Mouse (Mus musculus): ENCODE data around the gene Tmem151b. TPM values are rescaled to one million over a fixed set of nuclear protein-coding genes. Genes with fewer than 3 reads are reported as not detected.

Gene Tmem151b
- polyA plus RNA-seq, 1 experiment: not detected

- peak overlapping the region; percentile 84 for H3K27ac ChIP-seq (replicated peaks; ENCODE audit: low read depth, low read length)
- peaks cover 61% of the 10 kb centered on the region for H3K4me1 ChIP-seq (ENCODE audit: control insufficient read depth, insufficient read depth, insufficient read length, low read length)
- H3K4me3 ChIP-seq (ENCODE audit: insufficient read depth, low read depth, low read length): no peak overlapping the region
Observed at GRCm38 (mm10) chr17:45589236-45589635, 39.8 kb upstream of the Tmem151b start.

DNA sequence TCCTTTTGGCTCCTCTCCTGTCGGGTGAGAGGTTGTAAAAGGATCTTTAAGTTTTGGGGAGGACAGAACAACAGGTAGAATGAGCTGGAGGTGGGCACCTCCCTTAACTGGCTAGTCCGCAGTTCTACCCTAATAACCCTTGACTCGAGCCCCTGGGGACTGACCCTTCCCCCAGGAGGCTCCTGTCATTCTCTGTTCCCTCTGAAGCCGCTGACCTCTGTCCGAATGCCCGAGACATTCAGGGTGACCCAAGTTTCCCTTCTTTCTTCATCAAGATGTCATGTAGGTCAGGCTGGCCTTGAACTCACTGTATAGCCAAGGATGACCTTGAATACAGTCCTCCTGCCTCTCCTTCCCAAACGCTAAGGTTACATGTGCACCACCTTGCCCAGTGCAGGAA is 38.9 kb upstream of the Tmem151b start:
- H3K4me1 ChIP-seq (ENCODE audit: control insufficient read depth, insufficient read depth, insufficient read length, low read length): peaks cover 56% of the 10 kb centered on the region
- H3K4me3 ChIP-seq (ENCODE audit: insufficient read depth, low read depth, low read length): no peak overlapping the region
- peak overlapping the region; percentile 84 for H3K27ac ChIP-seq (replicated peaks; ENCODE audit: low read depth, low read length)

- Histone ChIP-seq H3K4me1 (ENCODE audit: control insufficient read depth, insufficient read depth, insufficient read length, low read length) (peaks cover 48% of the 10 kb centered on the region), H3K27ac (replicated peaks; ENCODE audit: low read depth, low read length) (no peak overlapping the region), H3K4me3 (ENCODE audit: insufficient read depth, low read depth, low read length) (no peak overlapping the region)
Observed at GRCm38 (mm10) chr17:45586449-45586837, 37.0 kb upstream of the Tmem151b start.

DNA sequence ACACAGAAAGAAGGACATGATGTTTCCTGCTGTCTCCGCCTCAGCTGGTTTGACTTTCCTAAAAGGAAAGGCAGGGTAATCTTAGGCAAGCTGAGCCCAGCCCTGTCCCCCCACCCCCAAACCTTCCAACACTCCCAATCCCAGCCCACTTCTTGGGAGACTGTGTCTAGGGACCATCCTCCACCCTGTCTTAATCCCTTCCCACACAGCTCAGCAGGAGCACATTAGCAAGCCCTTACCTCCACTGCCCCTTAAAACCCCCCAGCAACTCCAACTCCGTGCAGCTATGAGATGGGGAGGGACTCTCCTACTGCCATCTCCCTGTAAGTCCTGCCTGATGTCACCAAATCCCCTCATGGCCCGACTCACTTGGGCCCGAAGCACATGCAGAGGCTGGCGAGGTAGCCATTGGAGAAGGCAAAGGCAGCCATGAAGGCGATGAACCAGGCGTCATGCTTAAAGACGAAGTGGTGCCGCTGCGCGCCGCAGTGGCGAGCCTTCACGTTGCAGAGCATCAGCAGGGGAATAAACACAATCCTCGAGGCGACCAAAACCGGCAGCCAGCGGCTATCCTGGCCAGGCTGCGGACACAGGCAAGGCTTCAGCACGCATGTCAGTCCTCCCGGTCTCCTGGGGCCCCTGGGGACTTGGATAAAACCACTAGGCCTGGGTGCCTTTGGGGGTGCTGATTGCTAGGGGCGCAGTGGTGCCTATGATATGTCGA is 36.4 kb upstream of the Tmem151b start:
- Histone ChIP-seq H3K27ac (replicated peaks; ENCODE audit: low read depth, low read length) (peak overlapping the region; percentile 87), H3K4me3 (ENCODE audit: insufficient read depth, low read depth, low read length) (no peak overlapping the region), H3K4me1 (ENCODE audit: control insufficient read depth, insufficient read depth, insufficient read length, low read length) (peaks cover 43% of the 10 kb centered on the region)

- Histone ChIP-seq H3K4me1 (ENCODE audit: control insufficient read depth, insufficient read depth, insufficient read length, low read length) (peaks cover 39% of the 10 kb centered on the region), H3K27ac (replicated peaks; ENCODE audit: low read depth, low read length) (peak overlapping the region; percentile 87), H3K4me3 (ENCODE audit: insufficient read depth, low read depth, low read length) (no peak overlapping the region)
Observed at GRCm38 (mm10) chr17:45584939-45585678, 35.6 kb upstream of the Tmem151b start.

DNA sequence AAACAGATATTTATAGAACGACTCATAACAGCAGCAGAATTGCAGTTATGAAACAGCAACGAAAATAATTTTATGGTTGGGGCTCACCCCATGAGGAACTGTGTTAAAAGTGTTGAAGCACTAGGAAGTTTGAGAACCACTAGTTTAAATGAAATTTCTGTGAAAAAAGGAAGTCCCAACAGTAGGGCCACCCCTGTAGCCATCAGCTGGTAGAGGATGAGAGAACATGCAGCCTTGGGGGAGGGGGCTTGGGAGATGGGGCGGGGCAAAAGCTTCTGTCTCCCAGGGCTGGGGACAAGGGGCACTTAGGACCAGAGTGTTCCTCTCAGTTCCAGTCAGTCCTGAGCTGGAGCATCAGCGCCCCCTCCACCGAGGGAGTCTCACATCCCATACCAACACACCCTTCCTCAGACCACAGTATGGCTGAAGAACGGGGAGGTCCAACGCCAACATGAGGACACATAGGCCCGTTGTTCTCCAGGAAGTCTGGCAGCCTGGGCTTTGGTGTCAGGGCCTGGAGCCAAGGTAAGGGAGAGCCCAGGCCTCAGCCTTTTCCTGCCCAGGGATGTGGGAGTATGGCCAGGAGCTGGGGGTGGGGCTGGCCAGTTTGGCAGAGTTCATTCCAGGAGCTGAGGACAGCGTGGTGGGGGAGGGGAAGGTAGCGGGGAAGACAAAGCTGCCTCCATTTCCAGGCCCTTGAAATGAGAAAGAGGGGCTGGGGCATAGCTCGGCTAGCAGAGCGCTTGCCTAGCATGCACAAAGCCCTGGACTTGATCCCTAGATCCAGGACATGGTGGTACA is 34.8 kb upstream of the Tmem151b start:
- peaks cover 35% of the 10 kb centered on the region for H3K4me1 ChIP-seq (ENCODE audit: control insufficient read depth, insufficient read depth, insufficient read length, low read length)
- no peak overlapping the region for H3K4me3 ChIP-seq (ENCODE audit: insufficient read depth, low read depth, low read length)
- peak overlapping the region; percentile 87 for H3K27ac ChIP-seq (replicated peaks; ENCODE audit: low read depth, low read length)

DNA sequence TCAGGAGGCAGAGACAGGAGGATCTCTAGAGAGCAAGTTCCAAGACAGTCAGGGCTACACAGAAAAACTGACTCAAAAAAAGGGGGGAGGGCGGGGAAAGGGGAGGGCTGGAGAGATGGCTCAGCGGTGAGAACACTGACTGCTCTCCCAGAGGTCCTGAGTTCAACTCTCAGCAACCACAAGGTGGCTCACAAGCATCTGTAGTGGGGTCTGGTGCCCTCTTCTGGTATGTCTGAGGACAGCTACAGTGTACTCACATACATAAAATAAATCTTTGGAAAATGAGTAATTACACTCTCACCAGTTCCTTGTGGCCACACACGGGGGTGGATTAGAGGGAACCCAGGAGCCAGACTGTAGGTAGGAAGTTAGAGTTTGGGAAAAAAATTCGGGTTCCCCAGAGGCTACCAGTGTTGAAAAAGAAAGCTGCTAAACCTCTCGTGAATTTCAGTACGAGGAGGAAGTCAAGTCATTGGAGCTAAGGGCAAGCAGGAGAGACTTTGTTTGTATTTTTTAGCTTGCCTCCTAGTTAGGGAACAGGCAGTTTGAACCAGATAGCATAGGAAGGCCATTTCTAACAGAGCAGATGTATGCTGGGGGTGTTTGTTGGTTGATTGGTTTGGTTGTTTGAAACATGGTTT is 33.4 kb upstream of the Tmem151b start:
- Histone ChIP-seq H3K4me1 (ENCODE audit: control insufficient read depth, insufficient read depth, insufficient read length, low read length) (peaks cover 28% of the 10 kb centered on the region), H3K4me3 (ENCODE audit: insufficient read depth, low read depth, low read length) (no peak overlapping the region), H3K27ac (replicated peaks; ENCODE audit: low read depth, low read length) (peak overlapping the region; percentile 41)

DNA sequence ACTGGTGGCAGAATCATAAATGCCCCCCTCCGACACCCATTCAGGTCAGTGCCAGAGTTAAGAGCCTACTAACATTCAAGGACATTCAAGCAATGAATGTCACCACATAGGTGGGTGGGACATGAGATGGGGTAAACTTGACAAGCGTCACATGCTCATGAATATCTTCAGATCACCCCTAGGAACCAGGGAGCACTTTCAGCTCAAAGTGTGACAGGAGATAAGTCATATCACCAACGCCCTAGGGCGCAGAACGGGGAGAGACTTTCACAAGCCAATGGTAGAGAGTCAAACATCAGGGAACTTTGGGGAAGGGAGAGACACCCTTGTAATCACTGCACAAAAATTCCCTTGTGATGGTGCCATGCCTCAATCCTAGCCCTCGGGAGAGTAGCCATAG is 32.7 kb upstream of the Tmem151b start:
- no peak overlapping the region for H3K4me3 ChIP-seq (ENCODE audit: insufficient read depth, low read depth, low read length)
- peaks cover 28% of the 10 kb centered on the region for H3K4me1 ChIP-seq (ENCODE audit: control insufficient read depth, insufficient read depth, insufficient read length, low read length)
- no peak overlapping the region for H3K27ac ChIP-seq (replicated peaks; ENCODE audit: low read depth, low read length)

DNA sequence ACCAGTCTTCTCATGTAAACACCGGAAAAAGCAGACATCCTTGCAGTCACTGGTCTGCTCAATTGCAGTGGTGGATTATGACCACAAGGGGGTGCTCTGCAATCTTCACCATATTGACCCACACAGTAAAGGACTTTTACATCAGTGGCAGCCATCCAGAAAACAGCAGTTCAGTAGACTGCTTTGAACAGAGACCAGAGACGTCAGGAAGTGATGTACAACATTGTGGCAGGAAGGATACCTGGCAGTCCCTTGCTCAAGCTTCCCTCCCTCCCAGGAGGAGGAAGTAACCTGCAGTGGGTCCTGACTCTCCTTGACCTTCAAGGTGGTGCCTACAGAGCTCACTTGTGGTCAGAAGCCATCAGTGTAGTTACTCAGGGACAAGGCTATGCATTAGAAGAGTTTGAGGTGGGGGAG is 32.1 kb upstream of the Tmem151b start:
- Histone ChIP-seq H3K4me1 (ENCODE audit: control insufficient read depth, insufficient read depth, insufficient read length, low read length) (peaks cover 28% of the 10 kb centered on the region), H3K27ac (replicated peaks; ENCODE audit: low read depth, low read length) (no peak overlapping the region), H3K4me3 (ENCODE audit: insufficient read depth, low read depth, low read length) (no peak overlapping the region)

GRCm38 (mm10) chr17:45580958-45581477 is 31.5 kb upstream of the Tmem151b start:
- H3K27ac ChIP-seq (replicated peaks; ENCODE audit: low read depth, low read length): peak overlapping the region; percentile 43
- H3K4me1 ChIP-seq (ENCODE audit: control insufficient read depth, insufficient read depth, insufficient read length, low read length): peaks cover 25% of the 10 kb centered on the region
- H3K4me3 ChIP-seq (ENCODE audit: insufficient read depth, low read depth, low read length): no peak overlapping the region

DNA sequence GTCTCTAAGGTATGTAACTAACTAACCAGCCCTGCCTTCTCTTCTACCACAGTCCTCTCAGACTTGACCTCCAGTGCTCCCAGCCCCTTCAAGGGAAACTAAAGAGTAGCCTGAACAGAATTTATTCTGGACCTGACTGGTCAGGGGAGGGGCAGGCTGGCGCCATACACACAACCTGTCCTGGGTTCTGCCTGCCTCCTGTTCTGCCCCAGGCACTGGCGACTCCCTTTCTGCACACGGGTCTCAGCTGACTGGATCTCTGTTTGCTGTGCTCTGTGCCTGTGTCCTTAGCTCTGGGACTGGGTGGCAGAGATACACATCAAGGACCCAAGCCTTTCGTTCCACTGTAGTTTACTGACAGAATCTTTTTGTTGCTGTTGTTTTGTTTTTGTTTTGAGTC is 30.1 kb upstream of the Tmem151b start:
- H3K27ac ChIP-seq (replicated peaks; ENCODE audit: low read depth, low read length): no peak overlapping the region
- H3K4me3 ChIP-seq (ENCODE audit: insufficient read depth, low read depth, low read length): no peak overlapping the region
- H3K4me1 ChIP-seq (ENCODE audit: control insufficient read depth, insufficient read depth, insufficient read length, low read length): peaks cover 13% of the 10 kb centered on the region

DNA sequence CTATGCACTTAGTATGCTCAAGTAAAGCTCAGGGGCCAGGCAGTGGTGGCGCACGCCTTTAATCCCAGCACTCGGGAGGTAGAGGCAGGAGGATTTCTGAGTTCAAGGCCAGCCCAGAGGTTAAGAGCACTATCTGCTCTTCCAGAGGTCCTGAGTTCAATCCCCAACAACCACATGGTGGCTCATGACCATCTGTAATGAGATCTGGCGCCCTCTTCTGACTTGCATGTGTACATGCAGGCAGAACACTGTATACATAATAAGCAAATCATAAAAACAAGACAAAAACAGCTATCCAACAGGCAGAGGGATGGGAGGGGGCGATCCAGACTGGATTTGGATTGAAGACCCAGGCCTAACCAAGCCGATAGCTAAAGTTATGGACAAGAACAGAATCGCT is 29.4 kb upstream of the Tmem151b start:
- peaks cover 13% of the 10 kb centered on the region for H3K4me1 ChIP-seq (ENCODE audit: control insufficient read depth, insufficient read depth, insufficient read length, low read length)
- no peak overlapping the region for H3K4me3 ChIP-seq (ENCODE audit: insufficient read depth, low read depth, low read length)
- no peak overlapping the region for H3K27ac ChIP-seq (replicated peaks; ENCODE audit: low read depth, low read length)

GRCm38 (mm10) chr17:45578242-45578641 is 28.8 kb upstream of the Tmem151b start:
- Histone ChIP-seq H3K27ac (replicated peaks; ENCODE audit: low read depth, low read length) (no peak overlapping the region), H3K4me1 (ENCODE audit: control insufficient read depth, insufficient read depth, insufficient read length, low read length) (peaks cover 10% of the 10 kb centered on the region)

DNA sequence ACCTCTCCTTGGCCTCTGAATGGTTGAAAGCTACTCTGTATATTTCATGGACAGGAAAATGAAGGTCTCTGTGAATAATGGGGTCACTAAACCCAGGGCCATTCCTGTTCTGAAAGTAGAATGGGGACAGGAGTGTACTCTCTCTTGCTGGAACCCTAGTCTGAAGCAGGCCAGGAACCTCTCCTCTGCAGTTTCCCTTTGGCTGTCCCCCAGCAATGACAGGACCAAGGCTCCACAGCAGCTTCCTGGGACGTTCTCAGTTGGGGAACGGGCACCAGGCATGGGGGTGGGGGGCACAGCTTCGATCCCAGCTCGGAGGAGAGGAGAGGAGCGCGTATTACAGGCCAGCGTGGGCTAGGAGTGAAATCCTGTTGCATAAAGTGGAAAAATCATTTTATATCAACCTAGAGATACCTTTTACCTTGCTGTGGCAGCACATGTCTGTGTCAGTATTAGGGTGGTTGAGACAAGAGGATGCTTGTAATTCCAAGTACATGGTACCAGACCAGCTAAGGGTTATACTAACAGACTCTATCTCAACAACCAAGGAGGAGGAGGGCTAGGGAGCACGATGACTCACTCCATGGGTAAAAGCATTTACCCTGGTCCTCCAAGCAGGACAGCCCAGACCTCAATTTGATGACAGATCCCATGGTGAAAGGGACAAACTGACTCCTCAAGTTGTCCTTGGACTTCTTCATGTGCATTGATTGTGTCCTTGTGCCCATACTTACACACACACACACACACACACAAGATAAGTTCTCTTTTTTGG is 25.8 kb upstream of the Tmem151b start:
- H3K4me3 ChIP-seq (ENCODE audit: insufficient read depth, low read depth, low read length): no peak overlapping the region
- no peak overlapping the region for H3K27ac ChIP-seq (replicated peaks; ENCODE audit: low read depth, low read length)
- H3K4me1 ChIP-seq (ENCODE audit: control insufficient read depth, insufficient read depth, insufficient read length, low read length): peaks cover 4% of the 10 kb centered on the region; the same call in 1 of the 2 replicates

More at GRCm38 (mm10) chr17:45578242-45578641, 28.8 kb upstream of the Tmem151b start:
- H3K4me3 ChIP-seq (ENCODE audit: insufficient read depth, low read depth, low read length): no peak overlapping the region
